Mouse (Mus musculus): Measurements from ENCODE around the gene Gm6676. TPM values are rescaled to one million over a fixed set of nuclear protein-coding genes. Genes with fewer than 3 reads are reported as not detected.
"Not testable (repeated sequence)": the region's sequence is repeated elsewhere in the genome, so short reads cannot be mapped to it uniquely, and the experiment has no call there.

Gm6676 gene
- not detected in 2 replicates for polyA plus RNA-seq (2014; fragmentation: Nextera tagmentation; extraction: Ambion mirVana)

- not testable (repeated sequence) for H3K4me1 ChIP-seq (ENCODE audit: control insufficient read depth, insufficient read depth, low read length); H3K4me2 ChIP-seq; H3K9me3 ChIP-seq (ENCODE audit: control insufficient read depth, low read length); H3K36me3 ChIP-seq (ENCODE audit: control insufficient read depth, insufficient read depth, low read length); H3K4me3 ChIP-seq (ENCODE audit: low read depth, low read length); H3K27me3 ChIP-seq (ENCODE audit: control insufficient read depth, insufficient read depth, low read length); ATAC-seq (ENCODE audit: low FRiP score); DNase-seq (ENCODE audit: low spot score, missing footprints); H3K27ac ChIP-seq (ENCODE audit: low read depth, low read length); H3K9ac ChIP-seq (ENCODE audit: low read length)
- no CpG with 5 or more reads among the region's 2 CpGs for WGBS
Measured at GRCm38 (mm10) chr14:7125312-7125711, at the start of gene Gm6676. TSS of gene Gm6676 (minus strand) at chr14:7125412.

GRCm38 (mm10) chr14:7174483-7174971 lies 49.3 kb upstream of the Gm6676 start, which contains the start of gene Gm3512:
TSS of gene Gm3512 (minus strand) at chr14:7174533.
- not testable (repeated sequence) for DNase-seq (ENCODE audit: low spot score, missing footprints); H3K4me2 ChIP-seq; H3K9ac ChIP-seq (ENCODE audit: low read length); H3K4me3 ChIP-seq (ENCODE audit: low read depth, low read length); H3K4me1 ChIP-seq (ENCODE audit: control insufficient read depth, insufficient read depth, low read length); H3K9me3 ChIP-seq (ENCODE audit: control insufficient read depth, low read length); H3K36me3 ChIP-seq (ENCODE audit: control insufficient read depth, insufficient read depth, low read length); H3K27ac ChIP-seq (ENCODE audit: low read depth, low read length); H3K27me3 ChIP-seq (ENCODE audit: control insufficient read depth, insufficient read depth, low read length)
- peak; percentile 64; the same call in 1 of the 2 replicates for ATAC-seq (ENCODE audit: low FRiP score)
- no CpG with 5 or more reads among the region's 37 CpGs for WGBS

- H3K4me1 ChIP-seq (ENCODE audit: control insufficient read depth, insufficient read depth, low read length); H3K27me3 ChIP-seq (ENCODE audit: control insufficient read depth, insufficient read depth, low read length); H3K9me3 ChIP-seq (ENCODE audit: control insufficient read depth, low read length); H3K36me3 ChIP-seq (ENCODE audit: control insufficient read depth, insufficient read depth, low read length); H3K27ac ChIP-seq (ENCODE audit: low read depth, low read length): not testable (repeated sequence)
- 0% methylated on average over 7 of the region's 54 CpGs for WGBS
- peak overlapping the region; percentile 62 for H3K9ac ChIP-seq (ENCODE audit: low read length)
- H3K4me3 ChIP-seq (ENCODE audit: low read depth, low read length): peak overlapping the region; percentile 39
- ATAC-seq (ENCODE audit: low FRiP score): peak; percentile 87
- H3K4me2 ChIP-seq: peak overlapping the region; percentile 37
- peak; percentile 92 for DNase-seq (ENCODE audit: low spot score, missing footprints)
Measured at GRCm38 (mm10) chr14:7105124-7105802, 19.9 kb downstream of the Gm6676 start.

- not testable (repeated sequence) for H3K9me3 ChIP-seq (ENCODE audit: control insufficient read depth, low read length); H3K36me3 ChIP-seq (ENCODE audit: control insufficient read depth, insufficient read depth, low read length); H3K4me3 ChIP-seq (ENCODE audit: low read depth, low read length); H3K9ac ChIP-seq (ENCODE audit: low read length); ATAC-seq (ENCODE audit: low FRiP score); H3K27me3 ChIP-seq (ENCODE audit: control insufficient read depth, insufficient read depth, low read length); H3K27ac ChIP-seq (ENCODE audit: low read depth, low read length); DNase-seq (ENCODE audit: low spot score, missing footprints); H3K4me1 ChIP-seq (ENCODE audit: control insufficient read depth, insufficient read depth, low read length); H3K4me2 ChIP-seq
- WGBS: 95% methylated on average over 1 of the region's 3 CpGs
Measured at GRCm38 (mm10) chr14:7100521-7100920, 24.7 kb downstream of the Gm6676 start, which contains the start of gene Gm3696. TSS of gene Gm3696 (minus strand) at chr14:7100621.

Other genes with a start within 250 kb of the Gm6676 start
- 1.8 and 2.1 TPM in 2 replicates for gene Gm3667, start 235.4 kb downstream of the Gm6676 start, polyA plus RNA-seq (2014; fragmentation: Nextera tagmentation; extraction: Ambion mirVana)
- gene Gm6356, start 151.6 kb downstream of the Gm6676 start, polyA plus RNA-seq (2014; fragmentation: Nextera tagmentation; extraction: Ambion mirVana): not detected in 2 replicates
- 1.0 and 1.7 TPM in 2 replicates for gene Gm10406, start 98.0 kb downstream of the Gm6676 start, polyA plus RNA-seq (2014; fragmentation: Nextera tagmentation; extraction: Ambion mirVana)
- gene Gm3685, start 80.4 kb downstream of the Gm6676 start, polyA plus RNA-seq (2014; fragmentation: Nextera tagmentation; extraction: Ambion mirVana): not detected in 2 replicates
- 2.5 and 3.4 TPM in 2 replicates for gene Gm3696, start 24.8 kb downstream of the Gm6676 start, polyA plus RNA-seq (2014; fragmentation: Nextera tagmentation; extraction: Ambion mirVana)
- 3.8 and 4.2 TPM in 2 replicates for gene Gm3512, start 49.1 kb upstream of the Gm6676 start, polyA plus RNA-seq (2014; fragmentation: Nextera tagmentation; extraction: Ambion mirVana)
- not detected in 2 replicates for gene Gm16434, start 69.1 kb upstream of the Gm6676 start, polyA plus RNA-seq (2014; fragmentation: Nextera tagmentation; extraction: Ambion mirVana)
- gene Gm3727, start 139.3 kb upstream of the Gm6676 start, polyA plus RNA-seq (2014; fragmentation: Nextera tagmentation; extraction: Ambion mirVana): not detected in 2 replicates
- 2.1 and 2.5 TPM in 2 replicates for gene Gm3739, start 189.6 kb upstream of the Gm6676 start, polyA plus RNA-seq (2014; fragmentation: Nextera tagmentation; extraction: Ambion mirVana)
- not detected in 2 replicates for gene Gm5797, start 207.0 kb upstream of the Gm6676 start, polyA plus RNA-seq (2014; fragmentation: Nextera tagmentation; extraction: Ambion mirVana)
- not detected in 2 replicates for gene Gm8374, start 239.7 kb upstream of the Gm6676 start, polyA plus RNA-seq (2014; fragmentation: Nextera tagmentation; extraction: Ambion mirVana)

Measured in midbrain, embryonic 11.5 days (tissue).